Comparison of ENCODE assay signal across 8 mouse cellular contexts in the genomic region with DNA sequence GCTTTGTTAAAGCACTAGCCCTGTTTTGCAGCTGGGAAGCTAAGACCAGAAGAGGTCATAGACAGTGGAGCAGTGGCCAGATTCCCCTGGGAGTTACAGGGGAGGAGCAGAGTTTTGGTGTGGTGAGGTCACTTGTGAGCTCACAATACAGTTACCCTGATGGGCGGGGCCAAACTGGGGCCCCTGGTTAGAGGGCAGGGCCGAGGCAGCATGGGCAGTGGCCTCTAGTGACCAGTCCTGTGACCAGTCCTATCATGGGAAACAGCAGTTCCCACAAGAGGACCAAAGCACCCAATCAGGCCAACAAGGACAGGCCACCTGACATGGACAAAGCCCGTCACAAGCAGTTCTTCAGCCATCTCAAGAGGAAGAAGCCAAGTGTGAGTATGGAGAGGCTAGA. TPM values are rescaled to one million over a fixed set of nuclear protein-coding genes. Genes with fewer than 3 reads are reported as not detected.
A peak's percentile ranks its signal among the peaks of the same experiment; 100 is the strongest.
DNase-seq lines count a peak whose midpoint lies in the region; ATAC-seq and TF ChIP-seq lines count a peak whose summit lies in the region.

No protein-coding gene starts in this region.

- no peak overlapping the region for H3K4me3 ChIP-seq in stomach, embryonic 15.5 days (replicated peaks)
- no peak overlapping the region for H3K4me3 ChIP-seq in left cerebral cortex, adult 2 months

- TF ChIP-seq CTCF in left cerebral cortex, adult 2 months (IDR thresholded peaks at IDR 0.05) = no peak

- ATAC-seq in stomach, embryonic 15.5 days (ENCODE audit: insufficient read depth, low FRiP score, low read depth) = 0 out of 2 replicates have a peak, but pooled peaks have one; percentile 10

- WGBS in stomach, embryonic 15.5 days = 65% methylated on average over 3 of the region's 3 CpGs

- H3K27me3 ChIP-seq in stomach, embryonic 15.5 days (replicated peaks) = peaks cover 26% of the 10 kb centered on the region

- H3K36me3 ChIP-seq in stomach, embryonic 15.5 days = no peaks in the 10 kb centered on the region

- DNase-seq in adrenal gland, postnatal 10 days = peak; percentile 49
- no peak for DNase-seq in adrenal gland, postnatal 4 days (ENCODE audit: low spot score in 2 of 2)
- peak; percentile 46 for DNase-seq in layer of hippocampus, adult 9-11 months
- no peak for DNase-seq in layer of hippocampus, postnatal 36 days
- peak; percentile 45 for DNase-seq in liver
- DNase-seq in left cerebral cortex, adult 2 months (ENCODE audit: extremely low spot score in 1 of 2, low spot score in 2 of 2) = no peak
- no peak for DNase-seq in ovary, postnatal 14 days (ENCODE audit: low spot score)

- intact Hi-C loops in left cerebral cortex, adult 2 months (cut with DNase I) = no loop called here

- no peak overlapping the region for H3K9ac ChIP-seq in stomach, embryonic 15.5 days

- H3K9me3 ChIP-seq in stomach, embryonic 15.5 days = no peaks in the 10 kb centered on the region

- no peak overlapping the region for H3K27ac ChIP-seq in stomach, embryonic 15.5 days
- H3K27ac ChIP-seq in left cerebral cortex, adult 2 months = no peak overlapping the region

- H3K4me2 ChIP-seq in stomach, embryonic 15.5 days = no peak overlapping the region

- peaks cover 22% of the 10 kb centered on the region for H3K4me1 ChIP-seq in stomach, embryonic 15.5 days

RNA-seq across cellular contexts. Expression of a gene that starts 1.8 kb away (rescaled TPM):
- total RNA-seq in adrenal gland, postnatal 10 days (2021) = under 1 TPM; 0.61 to 0.81 TPM
- total RNA-seq in adrenal gland, postnatal 4 days (2021) = 1 to 10 TPM in 1 of 2 experiments, under 1 TPM in 1; 0.76 to 1.4 TPM
- total RNA-seq in layer of hippocampus, postnatal 36 days (2021) = under 1 TPM in 1 of 2 experiments, not detected in 1; 0.99 TPM
- polyA plus RNA-seq in stomach, embryonic 15.5 days (2015; fragmentation: Nextera tagmentation; extraction: Ambion mirVana) = 0.59 and 1.5 TPM in 2 replicates
- total RNA-seq in left cerebral cortex, adult 2 months (2021) = under 1 TPM in 1 of 2 experiments, not detected in 1; 0.70 TPM

RNA-seq across cellular contexts. Expression of a gene that starts 2.9 kb away (rescaled TPM):
- total RNA-seq in adrenal gland, postnatal 10 days (2021) = not detected
- under 1 TPM in 1 of 2 experiments, not detected in 1; 0.25 TPM for total RNA-seq in adrenal gland, postnatal 4 days (2021)
- not detected for total RNA-seq in layer of hippocampus, postnatal 36 days (2021)
- 0.12 and 0.37 TPM in 2 replicates for polyA plus RNA-seq in stomach, embryonic 15.5 days (2015; fragmentation: Nextera tagmentation; extraction: Ambion mirVana)
- not detected for total RNA-seq in left cerebral cortex, adult 2 months (2021)

RNA-seq across cellular contexts. Expression of a gene that starts 10.0 kb away (rescaled TPM):
- total RNA-seq in adrenal gland, postnatal 10 days (2021) = 1 to 10 TPM; 2.0 to 2.7 TPM
- 1 to 10 TPM; 5.1 to 5.9 TPM for total RNA-seq in adrenal gland, postnatal 4 days (2021)
- 10 to 100 TPM; 26.8 to 28.6 TPM for total RNA-seq in layer of hippocampus, postnatal 36 days (2021)
- 2.4 and 2.5 TPM in 2 replicates for polyA plus RNA-seq in stomach, embryonic 15.5 days (2015; fragmentation: Nextera tagmentation; extraction: Ambion mirVana)
- 10 to 100 TPM; 79.3 to 82.7 TPM for total RNA-seq in left cerebral cortex, adult 2 months (2021)

RNA-seq across cellular contexts. Expression of a gene that starts 21.0 kb away (rescaled TPM):
- total RNA-seq in adrenal gland, postnatal 10 days (2021) = 10 to 100 TPM; 12.8 to 14.1 TPM
- total RNA-seq in adrenal gland, postnatal 4 days (2021) = 10 to 100 TPM; 20.5 to 23.3 TPM
- 1 to 10 TPM; 4.9 to 5.8 TPM for total RNA-seq in layer of hippocampus, postnatal 36 days (2021)
- polyA plus RNA-seq in stomach, embryonic 15.5 days (2015; fragmentation: Nextera tagmentation; extraction: Ambion mirVana) = 20.2 and 21.1 TPM in 2 replicates
- 10 to 100 TPM in 1 of 2 experiments, 1 to 10 TPM in 1; 10.0 to 11.5 TPM for total RNA-seq in left cerebral cortex, adult 2 months (2021)

RNA-seq across cellular contexts. Expression of a gene that starts 54.8 kb away (rescaled TPM):
- 10 to 100 TPM; 45.5 to 53.0 TPM for total RNA-seq in adrenal gland, postnatal 10 days (2021)
- total RNA-seq in adrenal gland, postnatal 4 days (2021) = 10 to 100 TPM; 29.8 to 34.2 TPM
- 10 to 100 TPM in 1 of 2 experiments, 1 to 10 TPM in 1; 10.0 to 10.5 TPM for total RNA-seq in layer of hippocampus, postnatal 36 days (2021)
- polyA plus RNA-seq in stomach, embryonic 15.5 days (2015; fragmentation: Nextera tagmentation; extraction: Ambion mirVana) = 26.8 and 30.2 TPM in 2 replicates
- 10 to 100 TPM; 12.8 to 14.2 TPM for total RNA-seq in left cerebral cortex, adult 2 months (2021)

Comparison
In these comparisons a context has a peak if more than half of its experiments do, and no peak if none do; other contexts are left out.
1. DNase-seq: peak in adrenal gland, postnatal 10 days (single experiment), layer of hippocampus, adult 9-11 months (single experiment) and liver (single experiment); none in adrenal gland, postnatal 4 days (0 of 2), layer of hippocampus, postnatal 36 days (0 of 2), left cerebral cortex, adult 2 months (0 of 2) and ovary, postnatal 14 days (single experiment).
2. RNA of a gene that starts 10.0 kb away (total RNA-seq): 79.3 to 82.7 TPM in left cerebral cortex, adult 2 months and 26.8 to 28.6 TPM in layer of hippocampus, postnatal 36 days; 5.1 to 5.9 TPM in adrenal gland, postnatal 4 days and 2.0 to 2.7 TPM in adrenal gland, postnatal 10 days; every median in the first group is over 4 times any median in the second.